Mouse (Mus musculus): ENCODE measurements around the gene Vps51.

DNA sequence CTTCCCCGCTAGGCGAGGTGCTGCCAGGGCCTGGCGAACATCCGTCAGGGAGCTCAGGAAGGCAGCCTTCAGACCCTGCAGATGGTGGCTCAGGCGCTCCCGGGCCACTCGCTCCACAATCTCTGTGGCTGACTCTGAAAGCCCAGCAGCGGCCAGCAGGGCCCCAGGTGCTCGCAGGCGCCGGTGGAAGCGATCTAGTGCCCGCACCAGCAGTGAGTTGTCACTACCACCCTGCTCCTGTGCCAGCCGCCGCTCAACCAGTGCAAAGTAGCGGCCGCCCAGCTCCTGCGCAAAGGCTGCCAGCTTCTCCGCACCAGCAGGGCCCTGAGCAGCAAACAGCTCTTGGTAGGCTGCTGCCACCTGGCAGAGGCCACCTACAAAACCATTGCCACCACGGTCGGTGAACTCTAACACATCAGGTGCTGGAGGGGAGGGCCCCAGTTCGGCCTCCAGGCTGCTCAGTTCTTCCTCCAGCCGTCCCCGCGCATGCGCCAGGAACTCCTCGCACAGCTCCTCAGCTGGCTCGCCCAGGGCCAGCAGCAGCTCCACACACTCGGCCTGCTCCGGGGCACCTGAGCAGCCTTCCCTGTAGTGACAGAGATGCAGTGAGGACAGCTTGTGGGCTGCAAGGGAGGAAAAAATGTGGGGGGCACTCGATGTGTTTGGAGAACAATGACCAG lies 6.3 kb downstream of the Vps51 start:
- TF ChIP-seq CTCF (IDR thresholded peaks at IDR 0.05; ENCODE audit: control insufficient read depth, insufficient read depth, low read length) (no peak), POLR2A (IDR thresholded peaks at IDR 0.05; ENCODE audit: borderline replicate concordance, control insufficient read depth, low read depth, low read length) (no peak)
